Mouse (Mus musculus): ENCODE data around the gene Inpp1.

GRCm38 (mm10) chr1:52742567-52742966, 74.9 kb downstream of the Inpp1 start:
- TF ChIP-seq CTCF (IDR thresholded peaks at IDR 0.05) (no peak), POLR2A (IDR thresholded peaks at IDR 0.05; ENCODE audit: insufficient read depth, low read depth, low read length) (no peak)

Data from heart, adult 2 months (tissue).